Mouse (Mus musculus): ENCODE measurements around the gene Pex10.

DNA sequence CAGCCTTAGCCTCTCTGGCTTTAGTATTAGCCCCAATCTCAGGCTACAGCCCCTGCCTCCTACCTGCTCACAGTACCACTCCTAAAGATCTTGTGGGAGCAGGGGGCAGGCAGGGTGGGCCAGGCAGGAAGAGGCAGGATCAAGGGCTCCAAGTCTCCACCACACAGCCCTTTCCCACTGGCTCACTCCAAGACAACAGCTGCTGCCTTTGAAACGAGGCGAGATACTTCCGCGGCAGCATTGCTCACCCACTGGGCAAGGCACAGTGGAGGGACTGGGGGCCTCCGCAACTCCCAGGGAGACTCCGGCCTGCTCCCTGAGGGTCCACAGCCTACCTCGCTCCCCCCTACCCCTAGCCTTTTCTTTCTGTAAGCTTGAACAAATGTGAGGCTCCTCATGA is 32.6 kb upstream of the Pex10 start:
- TF ChIP-seq CTCF (IDR thresholded peaks at IDR 0.05; ENCODE audit: low read depth), result no peak
- no peak for TF ChIP-seq EP300 (IDR thresholded peaks at IDR 0.05; ENCODE audit: low read depth)
